Mouse (Mus musculus) lung, embryonic 15.5 days (tissue): ENCODE results near the gene Baiap3. TPM values are rescaled to one million over a fixed set of nuclear protein-coding genes. Genes with fewer than 3 reads are reported as not detected.

ENCODE experiments used
- microRNA-seq: library from miRNA; unstranded; fragments of <30 nt; microRNA quantifications from one replicate; pipeline ENCODE4, GENCODE M21; 2016
- polyA plus RNA-seq: library from polyadenylated mRNA; unstranded; fragments of >200 nt; fragmentation: Nextera tagmentation; extraction: Ambion mirVana; gene quantifications from 2 replicates; pipeline ENCODE4 v1.2.1, GENCODE M21; 2015

Baiap3 gene
- polyA plus RNA-seq, 1 experiment from 2014 or later = 1.2 TPM

Small RNAs within 50 kb of the gene (microRNA-seq; reads per million reads assigned to microRNA genes)
- not detected for gene Mir3547

Other genes with a start within 250 kb of the Baiap3 start
- gene Cramp1l, start 240.6 kb downstream of the Baiap3 start, polyA plus RNA-seq = 6.3 and 7.6 TPM in 2 replicates
- gene Ift140, start 240.3 kb downstream of the Baiap3 start, polyA plus RNA-seq = 17.0 and 18.1 TPM in 2 replicates
- gene Tmem204, start 172.8 kb downstream of the Baiap3 start, polyA plus RNA-seq = 88.2 and 93.2 TPM in 2 replicates
- gene Telo2, start 140.4 kb downstream of the Baiap3 start, polyA plus RNA-seq = 42.2 and 46.3 TPM in 2 replicates
- 0.14 TPM in 1 of 2 replicates, not detected in the other for gene Ptx4, start 135.6 kb downstream of the Baiap3 start, polyA plus RNA-seq
- gene Clcn7, start 123.0 kb downstream of the Baiap3 start, polyA plus RNA-seq = 21.4 and 22.4 TPM in 2 replicates
- 0.44 and 0.50 TPM in 2 replicates for gene Ccdc154, start 93.9 kb downstream of the Baiap3 start, polyA plus RNA-seq
- gene Gm38655, start 80.9 kb downstream of the Baiap3 start, polyA plus RNA-seq = 9.0 and 10.3 TPM in 2 replicates
- 32.1 and 33.0 TPM in 2 replicates for gene BC003965, start 71.8 kb downstream of the Baiap3 start, polyA plus RNA-seq
- gene Unkl, start 68.0 kb downstream of the Baiap3 start, polyA plus RNA-seq = 8.6 and 8.8 TPM in 2 replicates
- gene Gnptg, start 16.2 kb downstream of the Baiap3 start, polyA plus RNA-seq = 43.3 and 47.2 TPM in 2 replicates
- 45.9 and 46.4 TPM in 2 replicates for gene Tsr3, start 16.2 kb downstream of the Baiap3 start, polyA plus RNA-seq
- gene Ube2i, start 18.3 kb upstream of the Baiap3 start, polyA plus RNA-seq = 698 TPM in 2 replicates
- gene Prss34, start 42.0 kb upstream of the Baiap3 start, polyA plus RNA-seq = 0.80 and 1.3 TPM in 2 replicates
- not detected in 2 replicates for gene Prss28, start 52.3 kb upstream of the Baiap3 start, polyA plus RNA-seq
- gene Prss29, start 62.3 kb upstream of the Baiap3 start, polyA plus RNA-seq = not detected in 2 replicates
- 0.19 and 0.24 TPM in 2 replicates for gene Tpsab1, start 89.2 kb upstream of the Baiap3 start, polyA plus RNA-seq
- gene Tpsb2, start 109.9 kb upstream of the Baiap3 start, polyA plus RNA-seq = 3.6 and 5.7 TPM in 2 replicates
- gene Tpsg1, start 112.9 kb upstream of the Baiap3 start, polyA plus RNA-seq = 0.46 and 0.76 TPM in 2 replicates
- gene Cacna1h, start 177.4 kb upstream of the Baiap3 start, polyA plus RNA-seq = 2.5 and 2.6 TPM in 2 replicates
- gene Tekt4, start 198.3 kb upstream of the Baiap3 start, polyA plus RNA-seq = 2.6 and 3.0 TPM in 2 replicates
- gene Sstr5, start 240.9 kb upstream of the Baiap3 start, polyA plus RNA-seq = 0.06 and 0.09 TPM in 2 replicates